Mouse (Mus musculus) left cerebral cortex, adult 9 months (tissue): ENCODE measurements at regions not wholly inside any gene's neighbourhood (a gene's known extent, or its start where the extent isn't known, plus 50 kb on each side); places are given as distances from the start of the nearest gene placed in this dataset.
A peak's percentile ranks its signal among the peaks of the same experiment; 100 is the strongest.

Experiments used
- DNase-seq, 2 experiments: peaks; one replicate each; pipeline ENCODE4 v3.0.0; 2022; ENCODE audit warnings: low spot score in 2 of 2

DNA sequence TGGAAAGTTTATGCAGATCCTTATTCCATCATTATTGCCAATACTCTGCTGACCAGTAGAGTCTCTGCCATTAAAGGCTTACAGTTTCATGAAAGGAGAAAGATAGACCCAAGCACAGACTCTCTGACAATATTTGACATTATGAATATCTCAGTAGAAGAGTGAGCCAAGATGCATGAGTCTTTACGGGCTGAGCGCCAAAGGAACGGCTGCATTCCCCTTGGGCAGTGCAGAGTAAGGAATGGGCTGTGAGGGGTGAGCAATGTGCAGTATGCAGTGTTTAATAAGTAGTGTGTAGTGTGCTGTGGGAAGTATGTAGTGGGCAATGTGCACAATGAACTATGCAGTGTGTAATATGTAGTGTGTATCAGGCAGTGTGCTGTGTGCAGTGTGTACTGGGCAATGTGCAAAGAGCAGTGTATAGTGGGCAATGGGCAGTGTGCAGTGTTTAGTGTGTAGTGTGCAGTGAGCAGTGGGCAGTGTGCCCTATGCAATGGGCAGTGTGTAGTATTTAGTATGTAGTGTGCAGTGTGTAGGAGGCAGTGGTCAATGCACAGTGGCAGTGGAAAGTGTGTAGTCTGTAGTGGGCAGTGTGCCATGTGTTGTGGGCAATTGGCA lies 671.8 kb downstream of the 5730522E02Rik start:
- no peak for DNase-seq

DNA sequence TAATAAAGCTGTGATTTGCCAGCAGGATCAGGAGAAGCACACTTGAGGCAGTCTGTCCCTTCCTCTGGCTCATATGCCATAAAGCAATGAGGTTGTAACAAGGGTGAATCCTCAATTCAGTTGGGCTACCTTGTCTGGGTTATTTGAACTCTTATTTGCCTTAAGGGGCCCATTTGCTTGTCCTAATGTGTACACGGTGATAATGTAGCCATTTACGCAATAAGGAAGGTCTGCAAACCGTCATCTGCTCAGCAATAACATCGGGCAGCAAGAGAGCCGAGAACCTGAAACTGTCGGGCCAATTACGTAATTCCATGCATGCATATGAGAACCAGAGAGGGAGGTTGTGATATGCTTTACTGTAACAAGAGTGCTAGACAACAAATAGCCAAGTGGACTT lies 674.5 kb downstream of the 5730522E02Rik start:
- DNase-seq = no peak

DNA sequence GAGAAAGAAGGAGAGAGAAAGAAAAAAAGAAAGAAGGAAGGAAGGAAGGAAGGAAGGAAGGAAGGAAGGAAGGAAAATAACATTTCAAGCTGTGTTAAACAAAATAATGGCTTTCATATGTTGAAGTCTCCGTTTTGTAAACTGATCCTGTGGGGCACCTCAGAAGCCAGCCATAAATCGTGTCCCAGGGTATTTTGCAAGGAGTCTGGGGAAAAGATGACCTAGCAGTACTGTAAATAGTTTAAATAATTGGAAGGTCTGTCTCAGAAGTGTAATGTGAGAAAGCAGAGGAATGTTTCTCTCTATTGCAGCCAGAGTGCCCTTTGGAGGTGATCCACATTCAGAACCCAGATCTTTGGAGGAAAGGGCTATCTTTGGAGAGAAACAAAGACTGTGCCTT lies 677.5 kb downstream of the 5730522E02Rik start:
- DNase-seq = no peak

DNA sequence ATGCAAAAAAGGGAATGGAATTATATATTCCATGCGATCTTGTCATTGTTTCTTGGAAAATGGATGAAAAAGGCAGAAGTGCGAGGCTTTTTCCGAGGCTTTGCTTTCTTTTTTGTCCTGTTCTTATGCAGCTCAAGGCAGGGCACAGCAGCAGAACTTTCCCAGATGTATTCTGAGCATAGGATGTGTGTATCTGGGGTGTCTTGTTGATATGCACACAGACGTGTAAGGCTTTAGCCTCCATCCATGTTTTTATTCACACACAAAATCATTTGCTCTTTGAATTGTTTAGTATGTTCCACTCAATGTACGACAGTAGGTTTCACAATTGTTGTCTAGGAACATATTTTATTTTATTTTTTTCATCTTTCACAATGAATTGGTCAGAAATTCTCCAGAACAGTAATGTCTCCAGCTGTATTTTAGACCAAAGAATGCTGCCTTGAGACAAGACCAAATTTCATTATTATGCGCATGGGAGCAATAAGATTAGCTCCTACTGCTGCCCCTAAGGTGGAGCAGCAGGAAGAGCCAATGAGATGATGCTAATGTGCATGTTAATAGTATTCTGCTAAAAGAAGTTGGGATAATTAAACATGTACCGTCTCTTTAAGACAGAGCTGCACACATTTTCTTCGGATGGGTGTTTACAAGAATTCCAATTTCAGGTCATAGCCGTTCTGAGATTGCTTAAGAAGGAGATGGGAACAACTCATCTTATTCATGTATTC lies 678.7 kb downstream of the 5730522E02Rik start:
- no peak for DNase-seq

DNA sequence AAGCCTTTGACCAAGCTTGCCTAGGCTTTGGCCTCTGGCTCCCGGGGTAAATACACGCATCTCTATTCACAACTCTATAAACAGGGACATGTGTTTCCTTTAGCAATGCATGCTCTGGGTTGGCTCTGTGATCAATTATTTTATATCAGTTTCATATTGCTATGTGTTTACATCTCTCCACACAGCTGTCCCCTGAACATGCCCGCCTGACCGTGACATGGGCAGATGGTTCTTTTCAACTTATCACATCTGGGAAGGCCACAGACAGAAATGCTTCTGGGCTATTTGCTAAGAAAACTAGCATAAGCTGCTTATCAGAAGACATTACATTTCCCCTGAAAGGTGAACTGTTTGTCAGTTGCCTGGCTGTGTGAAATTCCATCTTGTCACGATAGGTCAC lies 682.5 kb downstream of the 5730522E02Rik start:
- no peak for DNase-seq

DNA sequence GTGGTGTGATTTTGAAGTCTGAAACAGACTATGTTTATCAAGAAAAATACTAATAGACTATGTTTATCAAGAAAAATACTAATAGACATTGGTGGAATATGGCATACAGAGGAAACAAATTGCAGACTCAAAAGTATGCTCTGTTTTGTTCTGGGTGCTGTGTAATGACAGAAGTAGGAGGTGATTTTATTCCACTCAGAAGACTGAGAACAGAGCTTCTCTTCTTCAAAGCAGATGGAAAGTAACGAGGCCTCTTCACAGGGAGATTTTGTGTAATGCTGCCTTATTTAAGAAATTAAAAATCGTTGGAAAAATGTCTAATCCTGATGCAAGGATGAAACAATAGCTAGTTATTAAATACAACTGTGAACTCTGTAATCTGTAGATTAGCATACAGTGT lies 691.7 kb downstream of the 5730522E02Rik start:
- DNase-seq = no peak

DNA sequence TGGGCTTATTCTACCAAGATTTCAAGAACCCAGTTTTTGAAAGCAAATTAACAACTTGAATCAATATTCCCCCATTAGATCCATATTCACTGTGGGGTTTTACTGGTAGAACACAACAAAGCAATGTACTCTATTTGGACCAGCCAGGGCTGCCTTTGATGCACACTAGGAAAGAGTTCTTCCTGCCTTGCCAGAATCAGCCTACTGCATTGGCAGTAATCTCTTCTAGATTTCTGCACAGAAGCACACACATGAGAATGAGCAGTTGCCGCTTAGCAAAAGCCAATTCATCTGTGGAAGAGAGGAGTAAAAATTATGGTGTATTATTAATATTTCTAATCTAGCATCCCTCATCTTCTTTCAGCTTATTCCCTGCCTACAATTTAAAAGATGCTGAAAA lies 692.4 kb downstream of the 5730522E02Rik start:
- DNase-seq = peak in 1 of 2 experiments; percentile 8

DNA sequence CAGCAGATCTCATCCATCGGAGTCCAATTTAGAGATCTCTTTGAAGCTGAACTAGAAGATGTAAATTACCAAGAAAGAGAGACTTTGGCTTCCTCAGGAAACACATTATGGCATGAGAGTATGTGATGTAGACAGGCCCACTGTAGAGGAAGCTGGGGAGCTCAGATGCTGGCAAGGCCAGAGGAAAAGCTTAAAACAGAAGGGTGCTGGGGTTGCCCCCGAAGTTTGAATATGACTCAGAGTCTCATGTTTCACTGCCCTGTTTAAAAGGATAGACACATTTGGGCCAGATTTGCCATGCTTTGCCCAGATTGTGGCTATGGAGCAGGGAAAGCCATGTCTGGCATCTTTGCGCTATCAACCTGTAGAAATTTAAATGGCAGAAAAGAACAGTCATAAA lies 705.1 kb downstream of the 5730522E02Rik start:
- no peak for DNase-seq

DNA sequence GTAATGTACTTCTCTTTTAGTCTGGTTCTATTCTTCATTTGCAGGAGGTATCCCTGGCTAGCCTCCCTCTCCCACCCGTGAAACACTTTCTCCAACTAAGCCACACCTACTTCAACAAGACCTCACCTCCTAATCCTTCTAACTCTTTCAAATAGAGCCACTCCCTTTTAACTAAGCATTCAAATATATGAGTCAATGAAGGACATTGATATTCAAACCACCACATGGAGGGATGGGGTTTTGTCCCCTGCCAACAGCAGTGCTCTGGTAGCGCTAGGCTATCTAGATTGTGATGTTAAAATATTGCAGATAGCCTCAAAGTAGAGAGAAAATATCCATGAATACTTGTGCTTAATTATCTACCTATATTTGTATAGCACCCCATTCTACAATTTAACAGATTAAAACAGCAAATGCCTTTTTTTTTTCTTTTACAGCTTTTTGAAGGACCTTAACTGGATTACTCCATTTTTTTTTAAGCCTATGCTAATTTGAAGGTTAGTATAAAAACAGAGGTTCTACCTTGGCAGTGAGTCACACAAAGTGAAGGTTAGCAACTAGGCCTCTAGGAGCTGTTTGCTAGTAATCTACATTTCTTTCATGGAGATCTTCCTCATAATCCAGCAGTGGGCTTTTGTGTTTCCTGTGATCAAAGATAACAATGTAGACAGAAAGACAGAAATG lies 736.7 kb downstream of the 5730522E02Rik start:
- no peak for DNase-seq

DNA sequence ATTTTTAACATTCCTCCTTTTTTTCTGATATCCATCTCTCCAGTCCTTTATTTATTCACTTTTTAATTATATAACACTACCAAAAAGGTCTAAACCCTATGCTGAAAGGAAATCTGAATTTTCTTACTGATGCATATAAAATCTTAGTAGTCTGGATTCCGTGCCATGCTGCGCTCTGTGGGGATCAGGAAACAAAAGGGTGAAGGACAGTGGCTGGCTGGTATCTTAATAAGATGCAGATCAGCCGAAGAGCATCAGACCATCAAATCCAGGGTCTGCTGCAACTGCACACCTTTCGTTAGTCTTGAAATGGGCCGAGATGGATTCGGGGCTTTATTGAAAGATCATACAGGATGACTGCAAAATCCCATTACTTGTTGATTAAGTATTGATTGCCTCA lies 740.7 kb downstream of the 5730522E02Rik start:
- DNase-seq = no peak

DNA sequence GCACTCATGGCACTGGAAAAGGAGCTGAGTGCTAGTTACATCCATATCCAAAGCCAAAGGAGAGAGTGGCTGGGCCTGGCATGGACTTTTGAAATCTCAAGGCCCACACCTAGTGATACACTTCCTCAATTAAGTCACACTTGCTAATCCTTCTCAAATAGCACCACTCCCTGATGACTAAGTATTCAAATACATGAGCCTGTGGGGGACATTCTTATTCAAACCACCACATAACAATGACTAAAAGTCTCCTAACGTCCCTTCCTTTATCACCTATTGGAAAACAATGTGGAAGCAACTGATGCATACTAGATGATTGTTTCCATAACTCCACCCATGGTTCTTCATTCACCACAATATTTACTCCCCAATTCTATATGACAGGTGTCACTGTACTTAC lies 773.4 kb downstream of the 5730522E02Rik start:
- DNase-seq = no peak

DNA sequence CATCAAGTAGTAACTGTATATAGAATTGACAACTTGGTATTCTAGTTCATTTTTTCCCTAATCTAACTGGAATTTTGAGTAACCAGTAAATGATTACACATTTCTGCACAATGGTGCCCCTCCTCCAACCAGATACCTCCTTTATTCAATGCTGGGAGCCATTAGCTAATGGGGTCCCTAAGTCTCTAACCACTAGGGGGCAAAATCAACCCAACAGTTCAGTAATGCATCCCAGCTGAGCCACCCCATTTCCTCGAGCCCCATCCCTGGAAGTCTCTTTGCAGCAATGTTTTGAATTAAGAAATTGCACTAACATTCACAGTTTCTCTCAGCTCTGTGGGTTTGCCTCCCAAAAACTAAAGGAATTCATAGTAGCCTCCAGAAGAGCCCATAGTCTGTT lies 774.9 kb downstream of the 5730522E02Rik start:
- no peak for DNase-seq

DNA sequence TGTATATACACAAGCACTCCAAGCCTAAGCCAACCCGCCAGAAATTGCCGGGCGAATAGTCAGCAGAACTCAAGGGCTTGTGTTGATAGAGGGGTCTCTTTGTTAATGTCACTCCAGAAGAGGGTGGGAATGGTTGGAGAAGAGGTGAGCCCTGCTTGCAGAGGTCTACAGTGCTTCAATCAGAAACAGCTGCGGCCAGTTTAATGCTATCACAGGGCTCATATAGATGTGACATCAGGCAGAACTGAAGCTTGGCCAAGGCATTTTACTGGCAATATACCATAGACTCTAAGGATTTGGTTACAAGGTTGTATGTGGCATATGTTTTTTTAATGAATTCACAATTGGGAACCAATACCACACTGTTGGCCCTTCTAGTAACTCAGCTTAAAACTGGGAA lies 787.4 kb downstream of the 5730522E02Rik start:
- no peak for DNase-seq

DNA sequence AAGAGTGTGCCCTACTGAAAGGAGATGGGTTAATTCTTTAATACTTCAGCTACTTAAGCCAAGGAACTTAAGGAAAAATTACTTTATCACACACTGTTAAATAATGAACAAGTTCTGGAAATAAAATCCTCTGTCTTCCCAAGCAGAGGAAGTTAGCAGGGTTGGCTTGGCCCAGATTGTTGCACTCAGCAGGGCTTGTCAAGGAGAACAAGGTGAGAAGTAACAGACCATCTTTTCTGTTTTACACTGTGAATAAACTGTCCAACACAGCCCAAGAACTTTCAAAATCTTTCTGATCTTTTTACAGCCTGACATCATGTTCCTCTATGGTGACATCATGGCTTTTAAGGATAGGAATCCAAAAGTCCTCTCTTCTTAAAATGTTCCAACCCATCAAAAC lies 789.1 kb downstream of the 5730522E02Rik start:
- DNase-seq = no peak

DNA sequence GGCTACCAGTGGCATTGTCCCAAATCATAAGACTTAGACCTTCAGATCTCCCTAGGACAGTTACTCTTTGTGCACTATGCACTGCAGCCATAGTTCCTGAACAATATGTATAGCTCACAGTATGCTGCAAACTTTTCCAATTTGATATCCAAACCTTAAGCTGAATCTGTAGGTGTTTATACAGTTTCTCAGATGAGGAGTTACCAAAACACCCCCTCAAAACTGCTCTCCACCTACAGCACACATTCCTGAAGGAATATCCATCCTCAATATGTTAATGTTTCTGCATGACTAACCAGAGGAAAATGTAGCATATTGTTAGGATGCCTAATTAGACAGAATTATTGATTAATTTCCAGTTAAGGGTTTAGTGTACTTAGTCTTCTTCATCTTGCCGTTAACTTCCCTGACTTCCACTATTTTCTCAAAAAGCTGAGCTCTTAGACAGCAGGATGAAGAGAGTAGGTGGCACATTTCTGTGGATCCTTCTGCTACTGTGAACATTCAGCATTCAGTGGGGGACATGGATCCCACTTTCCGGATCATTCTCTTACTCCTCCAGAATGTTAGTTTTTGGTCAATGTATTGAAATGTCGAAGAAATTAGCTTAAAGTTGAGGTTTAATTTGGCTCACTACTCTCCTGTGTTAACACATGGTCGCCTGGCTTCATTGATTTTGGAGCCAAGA lies 800.0 kb downstream of the 5730522E02Rik start:
- DNase-seq = peak in 1 of 2 experiments; percentile 4

DNA sequence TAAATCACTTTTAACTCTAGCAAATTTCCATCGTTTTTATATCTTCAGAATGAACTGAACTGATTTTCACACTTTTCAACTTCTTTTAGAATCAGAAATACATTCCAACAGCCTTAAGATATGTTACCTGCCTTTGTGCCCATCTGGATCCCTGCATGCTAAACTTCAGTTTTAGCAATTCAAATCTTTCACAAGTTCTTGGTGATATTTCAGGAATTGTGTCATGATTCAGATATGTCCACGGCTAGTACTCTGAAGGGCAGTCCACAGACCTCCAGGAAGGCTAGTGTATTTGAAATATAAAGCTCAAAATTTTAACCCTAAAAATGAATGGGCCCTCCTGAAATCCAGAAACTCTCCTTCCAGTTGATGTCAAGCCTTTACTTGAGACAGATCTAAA lies 818.9 kb downstream of the 5730522E02Rik start:
- DNase-seq = peak in 1 of 2 experiments; percentile 8

DNA sequence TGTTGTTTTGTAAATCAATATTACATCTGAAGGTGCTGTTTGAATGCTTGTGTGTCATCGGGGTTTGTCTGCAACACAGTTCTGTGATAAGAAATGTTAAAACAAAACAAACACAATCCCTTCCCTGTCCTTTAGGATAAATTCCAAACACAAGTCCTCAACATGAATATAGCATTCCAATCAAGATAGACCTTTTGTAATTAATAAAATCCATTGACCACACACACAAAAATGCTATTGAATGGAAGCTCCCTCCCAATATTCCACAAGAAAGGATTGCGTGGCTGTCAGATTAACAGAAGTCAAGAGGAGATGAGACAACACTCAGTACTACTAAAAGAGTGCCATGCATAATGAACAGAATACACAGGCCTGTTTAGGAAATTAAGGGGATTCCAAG lies 843.5 kb downstream of the 5730522E02Rik start:
- no peak for DNase-seq

DNA sequence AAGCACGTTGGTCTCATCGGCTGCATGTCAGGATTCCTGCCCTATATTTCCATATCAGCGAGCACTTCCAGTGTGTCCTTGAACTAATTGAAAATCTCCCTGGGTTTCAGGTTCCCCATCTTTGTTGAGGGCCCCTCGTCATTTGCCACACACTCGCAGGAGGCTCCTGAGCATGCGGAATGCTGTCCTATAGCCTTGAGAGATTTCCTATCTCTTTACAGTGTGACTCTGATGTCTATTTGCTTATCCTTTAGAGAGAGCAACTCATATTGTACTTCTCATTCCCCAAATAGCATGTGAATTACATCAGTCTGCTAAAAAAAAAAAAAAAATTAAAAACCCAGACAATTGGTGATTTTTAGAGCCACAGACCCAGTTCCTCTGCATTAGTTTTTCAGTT lies 845.1 kb downstream of the 5730522E02Rik start:
- DNase-seq = no peak

DNA sequence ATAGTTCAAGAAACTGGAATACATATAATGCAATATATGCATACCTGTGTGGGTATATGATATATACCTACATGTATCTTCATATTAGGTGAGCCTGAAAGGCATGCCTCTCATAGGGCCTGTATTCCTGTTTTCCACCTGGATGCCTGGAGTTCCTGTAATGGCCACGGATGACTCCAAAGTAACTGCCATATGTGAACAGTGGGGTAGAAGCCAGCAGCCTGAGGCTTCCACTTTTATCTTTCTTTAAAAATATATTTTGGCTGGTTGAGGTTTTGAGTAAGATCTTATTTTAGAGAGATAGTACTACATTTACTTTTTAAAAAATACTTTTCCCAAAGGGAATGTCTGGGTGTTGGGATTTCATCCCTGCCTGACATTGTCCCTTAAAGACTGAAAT lies 850.8 kb downstream of the 5730522E02Rik start:
- peak in 1 of 2 experiments; percentile 43 for DNase-seq

DNA sequence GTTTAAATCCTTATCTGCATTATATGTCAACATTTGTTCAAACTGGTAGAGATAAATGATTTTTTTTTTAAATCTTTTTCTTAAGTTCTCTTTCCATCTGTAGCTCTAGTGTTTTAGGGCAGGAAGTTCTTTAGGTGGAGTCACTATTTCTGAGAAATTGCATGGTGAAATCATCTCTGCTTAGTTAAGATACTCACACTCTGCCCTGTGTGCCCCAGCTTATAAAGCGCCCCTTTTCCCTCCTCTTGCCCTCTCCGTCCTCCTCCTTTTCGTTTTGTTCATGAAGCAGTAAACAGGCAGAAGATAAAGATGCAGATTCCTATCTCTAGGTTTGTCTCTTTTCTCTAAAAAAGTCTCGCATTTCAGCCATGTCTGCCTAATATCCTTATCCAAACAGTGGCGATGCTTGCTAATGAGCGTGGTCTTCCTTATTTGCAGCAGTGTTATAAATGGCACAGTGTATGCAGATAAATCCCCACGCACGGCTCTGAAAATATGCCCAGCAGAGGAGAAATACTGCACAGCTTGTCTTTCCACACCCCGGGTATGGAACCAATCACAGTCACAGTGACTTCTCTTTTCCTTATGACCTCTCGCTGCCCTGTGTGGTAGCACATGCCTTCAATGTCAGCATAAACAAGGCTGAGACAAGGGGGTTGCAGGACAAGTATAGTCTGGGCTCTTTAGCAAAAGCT lies 852.7 kb downstream of the 5730522E02Rik start:
- DNase-seq = peak in 1 of 2 experiments; percentile 43

DNA sequence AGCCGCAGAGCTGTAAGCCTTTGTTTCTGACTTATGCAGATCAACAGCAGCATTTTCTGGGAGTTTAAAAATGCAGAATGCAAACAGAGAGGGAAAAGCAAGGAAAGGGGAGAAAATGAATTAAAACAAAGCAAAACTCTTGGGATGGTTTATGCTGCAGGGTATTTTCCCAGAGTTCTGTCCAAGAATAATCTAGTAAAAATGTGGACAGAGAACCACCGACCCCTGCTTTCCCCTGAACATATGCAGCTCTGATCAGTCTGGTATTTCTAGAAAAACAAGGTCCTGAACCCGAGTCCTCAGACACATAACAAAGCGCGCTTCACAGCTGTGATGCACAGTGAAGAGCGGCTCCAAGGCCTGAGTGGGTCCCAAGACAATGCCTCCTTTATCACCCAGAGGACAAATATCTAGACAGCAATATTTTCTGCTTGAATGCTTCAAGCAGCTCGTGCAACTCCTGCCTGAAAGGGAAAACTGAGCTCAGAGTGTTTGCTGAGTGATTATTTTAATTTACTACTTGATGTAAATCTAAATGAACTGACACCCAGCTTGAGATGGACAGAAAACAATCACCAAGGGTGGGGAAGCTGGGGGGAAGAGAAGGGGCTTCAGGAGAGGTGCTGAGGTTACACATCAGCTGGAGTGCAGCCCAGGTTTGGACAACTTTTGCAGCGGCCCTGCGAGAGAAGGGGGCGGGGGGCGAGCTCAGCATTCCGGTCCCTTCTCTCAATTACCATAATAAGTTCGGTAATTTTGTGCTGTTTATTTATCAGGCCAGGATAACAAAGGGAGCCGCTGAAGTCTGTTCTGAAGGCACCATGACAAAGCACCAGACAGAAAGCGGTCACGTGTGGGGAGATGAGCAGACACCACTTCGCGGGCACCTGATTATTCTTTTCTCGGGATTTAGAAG lies 853.6 kb downstream of the 5730522E02Rik start:
- DNase-seq = peak in 1 of 2 experiments; percentile 24
